Mouse (Mus musculus) left cerebral cortex, postnatal 10 days (tissue): ENCODE results near the gene Farp1. TPM values are rescaled to one million over a fixed set of nuclear protein-coding genes. Genes with fewer than 3 reads are reported as not detected.
A peak's percentile ranks its signal among the peaks of the same experiment; 100 is the strongest.

Experiments
- DNase-seq, 2 experiments: peaks; one replicate each; pipeline ENCODE4 v3.0.0; 2021 to 2022; ENCODE audit warnings: low spot score in 2 of 2, mixed read lengths in 1 of 2; ENCODE audit errors: extremely low spot score in 1 of 2
- intact Hi-C: fragments of 180-260 bp; cut with DNase I; formaldehyde crosslinking; loops from one replicate; pipeline ENCODE4 v1.15.1; 2025
- total RNA-seq, 2 experiments: library from RNA; stranded (reverse); gene quantifications; 2 replicates each; pipeline ENCODE4 v1.2.3; 2021

Gene Farp1
- total RNA-seq, 2 experiments from 2014 or later = 151 to 152 TPM

DNA sequence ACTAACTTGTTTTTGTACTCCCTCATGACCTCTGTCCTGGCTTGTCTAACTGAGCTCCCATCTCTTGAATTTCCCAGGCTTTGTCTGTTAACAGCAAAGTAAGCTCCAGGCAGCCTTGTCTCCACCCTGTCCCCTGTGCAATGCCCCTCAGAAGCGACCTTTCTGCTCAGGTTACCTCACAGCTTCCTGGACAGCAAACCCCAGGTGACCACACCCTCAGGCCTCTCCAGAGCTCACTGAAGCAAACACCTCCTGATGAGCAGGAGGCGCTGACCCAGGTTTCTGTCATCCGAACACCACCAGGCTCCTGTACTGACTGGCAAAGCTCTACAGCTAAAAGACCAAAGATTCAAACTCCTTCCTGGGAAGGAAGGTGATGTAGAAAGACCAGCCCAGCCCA lies 274.9 kb downstream of the Farp1 start:
- DNase-seq = no peak
- intact Hi-C loops = no loop called here

DNA sequence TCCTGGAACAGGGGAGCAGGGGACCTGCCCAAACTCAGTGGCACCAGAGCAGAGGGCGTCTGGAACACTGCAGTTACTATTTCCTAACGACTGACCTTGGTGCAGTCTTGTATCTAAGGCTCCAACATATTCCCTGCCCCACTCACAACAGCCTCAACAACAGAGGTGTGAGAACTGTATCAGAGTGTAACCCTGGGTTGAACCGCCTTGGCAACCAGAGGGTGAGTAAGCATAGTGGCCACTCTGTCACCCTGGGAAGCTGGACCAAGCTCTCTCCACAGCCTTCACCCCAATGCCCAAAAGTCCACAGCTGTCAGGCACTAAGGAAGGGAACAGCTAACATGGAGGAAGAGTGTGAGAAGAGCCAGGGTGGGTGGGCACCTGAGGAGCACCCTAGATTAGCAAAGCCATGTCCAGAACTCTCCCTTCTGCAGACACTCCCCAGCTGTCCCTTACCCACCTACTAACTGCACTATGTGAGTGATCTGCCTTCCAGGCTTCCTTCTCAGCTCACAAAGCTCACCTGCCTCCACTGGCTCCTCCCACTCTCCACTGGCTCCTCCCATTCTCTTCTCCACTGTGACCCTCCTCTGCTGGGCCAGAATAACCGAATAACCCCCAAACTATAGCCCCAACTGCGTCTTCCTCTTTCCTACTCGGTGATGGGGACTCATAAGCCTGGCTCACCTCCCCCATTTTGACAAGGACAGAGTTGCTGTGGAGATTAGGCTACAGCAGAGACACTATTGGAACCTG lies 275.5 kb downstream of the Farp1 start:
- intact Hi-C loops = no loop called here

DNA sequence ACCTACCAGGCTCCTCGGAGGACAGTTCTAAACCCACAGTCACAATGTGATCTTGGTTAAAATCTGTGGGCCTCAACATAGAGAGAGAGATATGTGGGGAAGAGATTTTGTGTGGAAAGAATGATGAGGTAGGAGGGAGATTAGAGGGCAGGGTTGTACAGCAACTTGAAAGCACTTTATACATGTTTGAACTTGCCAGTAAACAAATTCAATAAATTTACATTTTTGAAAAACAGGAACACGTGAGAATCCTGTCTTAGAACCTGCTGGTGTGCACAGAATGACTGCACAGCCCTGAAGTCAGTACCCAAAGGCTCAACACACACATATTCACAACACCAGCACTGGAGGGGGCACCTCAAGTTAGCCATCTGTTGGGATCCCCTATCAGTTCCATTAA lies 276.1 kb downstream of the Farp1 start:
- DNase-seq = no peak
- intact Hi-C loops = no loop called here

More for the DNA sequence above, 275.5 kb downstream of the Farp1 start:
- DNase-seq = no peak

DNA sequence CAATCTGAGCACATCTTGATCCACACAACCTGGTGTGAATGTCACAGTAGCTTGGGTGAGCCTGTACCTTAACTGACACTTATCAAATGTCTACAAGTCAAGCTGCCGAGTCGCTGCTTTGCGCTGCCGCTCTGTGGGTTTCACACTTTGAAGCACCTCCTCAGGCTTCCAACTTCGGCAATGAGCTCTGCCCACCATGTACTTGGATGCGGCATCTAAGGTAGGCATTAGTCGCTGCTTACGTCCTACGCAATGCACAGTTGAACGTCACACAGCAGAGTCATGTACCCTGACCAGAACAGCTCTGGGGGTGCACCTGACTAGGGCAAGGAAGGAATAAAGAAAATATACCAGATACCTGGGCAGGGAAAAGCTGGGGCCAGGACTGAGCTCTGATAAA lies 278.3 kb downstream of the Farp1 start:
- intact Hi-C loops = no loop called here
- DNase-seq = no peak

DNA sequence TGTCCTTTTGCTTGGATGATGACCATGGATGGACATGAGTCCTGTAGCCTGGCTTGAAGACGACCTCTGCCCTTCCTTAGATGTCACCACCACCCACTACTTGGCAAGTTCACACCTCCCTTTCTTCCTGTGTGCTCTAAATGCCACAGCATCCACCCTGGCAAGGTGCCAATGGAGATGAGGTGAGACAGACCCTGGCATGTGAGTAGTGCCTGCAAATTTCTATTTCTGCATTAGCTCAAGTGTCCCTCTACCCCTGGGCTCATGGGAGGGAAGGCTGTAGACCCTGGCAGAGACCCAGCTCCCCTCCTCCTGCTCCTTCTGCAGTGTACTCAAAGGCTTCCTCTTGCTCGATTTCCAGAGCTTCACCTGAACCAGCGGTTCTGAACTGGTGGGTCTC lies 279.9 kb downstream of the Farp1 start:
- intact Hi-C loops = no loop called here
- peak in 1 of 2 experiments; percentile 48 for DNase-seq

DNA sequence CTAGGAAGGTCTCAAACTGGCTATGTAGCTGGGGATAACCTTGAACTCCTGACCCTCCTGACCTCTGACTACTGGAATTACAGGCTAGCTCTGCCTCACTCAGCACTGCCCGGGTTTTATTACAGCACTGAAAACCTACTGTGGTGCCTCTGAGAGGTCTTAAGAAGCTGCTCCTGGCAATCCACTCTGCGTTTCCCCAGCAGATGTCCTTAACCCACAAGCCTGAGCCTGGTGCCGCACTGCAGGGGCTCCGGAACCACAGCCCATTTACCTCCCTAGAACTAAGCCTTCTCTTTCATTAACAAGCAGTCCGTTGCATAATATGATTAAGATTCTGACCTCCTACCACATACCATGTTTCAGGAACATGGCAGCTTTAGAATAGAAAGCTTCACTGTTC lies 281.1 kb downstream of the Farp1 start:
- intact Hi-C loops = no loop called here
- no peak for DNase-seq

DNA sequence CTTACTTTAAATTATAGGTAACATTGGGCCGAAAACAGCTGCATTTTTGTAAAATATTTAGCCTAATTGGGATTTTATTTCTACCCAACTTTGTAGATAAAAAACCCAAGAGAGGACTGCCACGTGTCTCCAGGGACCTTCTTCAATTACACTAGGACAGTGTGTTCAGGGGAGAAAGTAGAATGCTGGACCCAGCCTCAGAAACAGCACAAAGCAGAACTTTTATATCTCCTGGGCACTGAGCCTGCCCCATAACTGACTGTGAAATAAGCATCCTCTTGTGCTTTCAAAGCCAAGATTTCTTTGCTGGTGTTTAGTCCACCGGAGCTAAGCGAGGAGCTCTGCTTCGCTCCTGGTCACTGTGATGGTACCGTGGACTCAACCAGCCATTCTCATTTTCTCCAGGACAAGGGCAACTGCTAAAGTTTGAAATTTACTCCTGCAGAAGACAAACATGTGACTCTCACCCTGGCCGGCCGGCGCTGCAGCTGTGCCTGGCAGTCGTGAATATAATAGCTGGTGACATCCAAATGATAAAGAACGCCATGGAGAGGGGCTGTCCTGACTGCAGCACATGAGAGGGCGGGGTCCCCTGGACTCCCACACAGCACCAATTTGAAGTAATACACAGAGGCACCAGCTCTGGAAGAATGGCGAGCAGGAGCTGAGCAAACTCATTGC lies 281.8 kb downstream of the Farp1 start:
- DNase-seq = no peak

DNA sequence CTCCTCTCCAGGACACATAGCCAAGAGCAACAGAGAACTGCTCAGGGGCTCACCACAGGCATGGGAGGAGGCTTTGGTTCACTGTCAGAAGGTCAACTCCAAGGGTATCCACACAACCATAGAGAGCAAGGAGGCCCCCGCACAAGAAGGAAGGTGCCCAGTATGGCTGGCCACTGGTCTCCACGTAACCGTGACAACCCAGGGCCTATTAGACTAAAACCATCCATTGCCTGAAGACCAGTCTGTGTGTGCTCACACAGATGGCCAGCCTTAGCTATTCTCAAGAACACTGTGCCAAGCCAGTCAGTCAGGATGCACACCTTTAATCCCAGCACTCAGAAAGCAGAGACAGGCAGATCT lies 282.3 kb downstream of the Farp1 start:
- intact Hi-C loops = no loop called here
- DNase-seq = no peak

More for the DNA sequence above, 281.8 kb downstream of the Farp1 start:
- intact Hi-C loops = no loop called here

DNA sequence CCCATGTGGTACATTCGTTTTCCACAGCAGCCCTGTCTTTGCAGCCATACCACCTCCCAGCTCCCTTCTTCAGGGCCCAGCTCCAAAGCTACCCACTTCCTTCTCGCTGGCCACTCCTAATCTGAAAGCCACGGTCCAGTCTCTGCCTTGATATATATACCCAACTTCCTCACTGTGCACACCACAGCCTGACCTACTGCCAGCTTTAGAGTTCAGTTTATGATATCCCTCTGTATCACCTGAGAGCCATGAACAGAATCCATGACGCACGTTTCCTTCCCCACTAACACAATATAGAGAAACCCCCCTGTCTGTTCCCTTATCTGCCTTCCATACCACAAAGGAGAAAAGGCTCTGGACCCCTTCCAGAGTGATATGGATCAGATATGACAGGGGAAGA lies 283.4 kb downstream of the Farp1 start:
- no peak for DNase-seq
- intact Hi-C loops = no loop called here

DNA sequence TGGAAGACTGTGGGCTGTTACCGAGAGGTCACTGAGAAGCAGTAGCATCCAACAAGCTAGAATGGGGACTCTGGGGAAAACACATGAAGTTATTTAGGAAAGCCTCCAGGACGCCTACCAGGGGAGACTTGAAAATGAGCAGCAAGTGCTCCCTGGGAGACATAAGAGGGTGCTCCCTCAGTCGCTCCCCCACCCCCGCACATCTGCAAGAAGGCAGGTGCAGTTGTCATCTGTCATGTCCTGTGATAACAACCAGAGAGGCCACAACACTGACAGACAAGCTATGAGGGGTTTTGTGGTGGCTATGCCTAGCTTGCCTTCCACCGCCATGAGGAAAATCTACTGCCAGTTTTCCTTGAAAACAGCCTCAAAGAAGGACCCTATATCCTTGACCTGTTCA lies 287.1 kb downstream of the Farp1 start:
- intact Hi-C loops = no loop called here
- no peak for DNase-seq

DNA sequence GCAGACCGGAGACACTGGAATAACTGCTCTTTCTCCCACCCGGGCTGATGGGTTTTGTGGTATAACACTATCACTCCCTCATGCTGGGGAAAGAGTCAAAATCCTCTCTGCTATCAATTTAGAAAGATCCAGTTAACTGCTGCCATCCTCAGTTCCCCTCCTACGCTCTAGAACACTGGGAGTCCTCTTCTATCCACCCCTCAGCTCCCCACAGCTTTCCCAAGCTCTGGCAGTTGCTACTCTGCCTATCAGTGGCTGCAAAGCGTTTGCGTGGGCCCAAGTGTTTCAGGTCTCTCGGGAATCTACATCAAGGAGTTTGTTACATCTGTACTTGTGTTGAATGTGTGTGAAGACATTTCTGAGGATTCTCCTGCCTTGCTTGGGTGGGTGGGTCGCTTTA lies 287.6 kb downstream of the Farp1 start:
- no peak for DNase-seq
- intact Hi-C loops = no loop called here

DNA sequence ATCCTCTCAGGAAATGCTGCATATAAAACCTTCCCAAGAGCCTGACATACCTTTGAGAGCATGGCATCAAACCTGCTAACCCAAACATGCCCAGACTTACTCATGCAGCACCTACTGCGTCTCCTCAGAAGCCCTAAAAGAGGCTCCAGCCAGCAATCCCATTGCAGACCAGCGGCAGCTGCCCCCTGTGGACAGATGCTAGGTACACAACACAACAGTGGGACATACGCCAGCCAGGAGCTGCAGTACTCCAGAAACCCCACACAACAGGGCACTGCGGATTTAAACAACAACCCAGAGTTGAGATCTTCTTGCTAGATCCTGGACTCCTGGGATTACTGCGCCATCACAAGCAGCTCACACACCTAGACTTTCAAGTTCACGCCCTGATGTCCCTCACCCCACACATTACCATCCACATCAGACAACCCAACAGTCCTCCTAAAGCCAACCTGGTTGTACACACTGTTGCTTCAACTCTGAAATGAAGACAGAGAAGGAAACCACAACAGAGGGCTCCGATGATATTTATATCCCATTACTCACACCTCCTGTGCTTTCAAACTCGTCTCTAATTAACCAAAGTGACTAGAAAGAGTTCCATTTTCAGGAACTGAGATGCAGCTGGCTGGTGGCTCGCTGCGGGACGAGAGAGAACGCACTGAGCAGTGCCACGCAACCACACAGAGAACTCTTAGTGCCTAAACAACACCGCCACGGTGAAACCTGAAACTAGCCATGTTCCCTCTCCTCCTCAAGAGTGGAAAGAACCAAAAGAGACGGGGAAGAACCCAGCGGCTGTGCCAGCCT lies 289.7 kb downstream of the Farp1 start:
- intact Hi-C loops = no loop called here
- DNase-seq = no peak

DNA sequence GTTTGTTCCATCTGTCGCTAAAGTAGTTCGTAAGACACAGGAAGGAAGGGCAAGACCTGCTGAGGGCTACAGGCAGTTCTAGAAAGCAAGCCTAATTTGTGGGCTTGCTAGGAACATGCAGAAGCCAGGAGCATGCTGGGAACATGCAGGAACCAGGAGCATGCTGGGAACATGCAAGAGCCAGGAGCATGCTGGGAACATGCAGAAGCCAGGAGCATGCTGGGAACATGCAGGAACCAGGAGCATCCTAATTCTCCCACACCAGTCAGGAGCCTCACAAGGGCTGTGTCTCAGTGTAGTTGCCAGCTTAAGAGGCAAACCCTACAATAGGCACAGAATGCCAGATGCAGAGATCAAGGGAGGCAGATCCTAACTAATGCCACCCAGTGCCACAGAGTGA lies 291.4 kb downstream of the Farp1 start:
- intact Hi-C loops = no loop called here
- no peak for DNase-seq

DNA sequence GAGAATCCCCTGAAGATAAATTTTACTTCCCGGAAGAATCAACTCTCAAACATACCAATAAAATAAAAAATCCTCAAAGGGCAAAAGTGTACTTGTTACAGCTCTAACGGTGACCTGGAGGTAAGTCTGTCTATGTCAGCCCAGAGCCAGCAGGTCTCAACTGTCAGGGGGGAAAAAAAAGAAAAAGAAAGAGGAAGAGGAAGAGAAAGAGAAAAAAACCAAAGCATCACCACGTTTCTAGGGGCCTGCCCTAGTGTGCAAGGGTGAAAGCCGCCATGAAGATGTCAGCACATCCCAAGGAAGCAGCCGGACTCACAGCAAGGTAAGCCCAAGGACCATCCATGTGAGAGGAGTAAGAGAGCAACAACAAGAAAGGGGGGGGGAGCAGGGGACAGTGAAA lies 293.9 kb downstream of the Farp1 start:
- intact Hi-C loops = no loop called here
- DNase-seq = no peak

DNA sequence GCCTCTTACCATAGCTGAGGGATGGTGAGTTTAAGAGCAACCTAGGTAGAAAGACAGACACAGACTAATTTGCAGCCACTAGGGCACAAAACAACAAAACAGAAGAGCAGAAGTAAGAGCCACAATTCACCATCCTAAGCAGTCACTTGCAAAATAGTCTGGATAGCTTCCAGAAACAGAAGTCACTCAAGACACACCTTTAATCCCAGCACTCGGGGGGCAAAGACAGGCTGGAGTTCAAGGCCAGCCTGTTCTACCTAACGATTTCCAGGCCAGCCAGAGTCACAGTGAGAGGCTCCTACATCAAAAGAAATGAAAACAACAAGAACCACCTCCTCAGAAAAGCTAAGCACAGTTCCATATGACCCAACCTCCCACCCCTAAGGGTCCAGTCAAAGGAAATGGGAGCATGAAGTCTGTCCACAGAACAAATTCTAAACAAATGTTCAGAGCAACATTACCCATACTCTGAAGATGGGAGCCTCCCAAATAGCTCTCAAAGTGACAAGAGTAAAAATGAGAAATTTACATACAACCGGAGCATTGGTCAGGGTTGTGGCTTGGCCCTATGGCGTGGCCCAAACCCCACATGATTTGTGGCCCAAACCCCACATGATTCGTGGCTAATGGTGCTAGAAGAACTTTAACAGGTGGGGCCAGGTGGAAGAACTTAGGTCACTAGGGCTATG lies 294.5 kb downstream of the Farp1 start:
- no peak for DNase-seq
- intact Hi-C loops = no loop called here

DNA sequence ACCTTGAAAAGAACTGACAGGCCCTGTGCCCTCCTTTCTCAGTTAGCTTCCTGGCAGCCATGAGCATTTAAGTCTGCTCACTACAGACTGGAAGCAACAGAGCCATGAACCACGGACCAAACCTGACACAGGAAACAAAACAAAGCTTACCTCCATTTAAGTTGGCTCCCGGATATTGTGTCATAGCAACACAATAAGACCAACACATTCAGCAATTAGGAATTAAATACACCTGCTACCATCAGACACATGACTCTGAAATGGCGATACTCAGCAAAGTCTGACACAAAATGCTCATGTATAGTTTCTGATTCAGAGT lies 295.0 kb downstream of the Farp1 start:
- DNase-seq = no peak
- intact Hi-C loops = no loop called here
